Mouse (Mus musculus): Measurements from ENCODE around the gene Dctn3. TPM values are rescaled to one million over a fixed set of nuclear protein-coding genes. Genes with fewer than 3 reads are reported as not detected.
"Not testable (repeated sequence)": the region's sequence is repeated elsewhere in the genome, so short reads cannot be mapped to it uniquely, and the experiment has no call there.

Gene Dctn3
- total RNA-seq, 2 experiments from 2014 or later: 42.5 to 45.3 TPM

- DNase-seq (ENCODE audit: low spot score): not testable (repeated sequence)
Observed at GRCm38 (mm10) chr4:41700224-41700623, 22.7 kb downstream of the Dctn3 start.

- not testable (repeated sequence) for DNase-seq (ENCODE audit: low spot score)
Observed at GRCm38 (mm10) chr4:41699783-41700182, 23.2 kb downstream of the Dctn3 start, which contains the start of gene Il11ra1. Gene Il11ra1, plus strand, starts transcription at chr4:41699989.

GRCm38 (mm10) chr4:41698421-41699016 is 24.5 kb downstream of the Dctn3 start:
- DNase-seq (ENCODE audit: low spot score): peak; percentile 80

- peak; percentile 88 for DNase-seq (ENCODE audit: low spot score)
Observed at GRCm38 (mm10) chr4:41696930-41697841, 25.8 kb downstream of the Dctn3 start, which contains the start of gene Cntfr. Gene Cntfr, minus strand, starts transcription at chr4:41697089.

GRCm38 (mm10) chr4:41696452-41696851 is 26.5 kb downstream of the Dctn3 start:
- not testable (repeated sequence) for DNase-seq (ENCODE audit: low spot score)

- DNase-seq (ENCODE audit: low spot score): not testable (repeated sequence)
Observed at GRCm38 (mm10) chr4:41695800-41696199, 27.2 kb downstream of the Dctn3 start.

GRCm38 (mm10) chr4:41693511-41693910 is 29.5 kb downstream of the Dctn3 start:
- DNase-seq (ENCODE audit: low spot score): not testable (repeated sequence)

- not testable (repeated sequence) for DNase-seq (ENCODE audit: low spot score)
Observed at GRCm38 (mm10) chr4:41690014-41690413, 33.0 kb downstream of the Dctn3 start.

GRCm38 (mm10) chr4:41688562-41688961 is 34.4 kb downstream of the Dctn3 start:
- not testable (repeated sequence) for DNase-seq (ENCODE audit: low spot score)

- not testable (repeated sequence) for DNase-seq (ENCODE audit: low spot score)
Observed at GRCm38 (mm10) chr4:41685882-41686492, 37.0 kb downstream of the Dctn3 start.

- DNase-seq (ENCODE audit: low spot score): not testable (repeated sequence)
Observed at GRCm38 (mm10) chr4:41684931-41685453, 38.0 kb downstream of the Dctn3 start.

GRCm38 (mm10) chr4:41684131-41684930 is 38.6 kb downstream of the Dctn3 start:
- not testable (repeated sequence) for DNase-seq (ENCODE audit: low spot score)

- not testable (repeated sequence) for DNase-seq (ENCODE audit: low spot score)
Observed at GRCm38 (mm10) chr4:41683303-41683702, 39.7 kb downstream of the Dctn3 start.

GRCm38 (mm10) chr4:41682789-41683188 is 40.2 kb downstream of the Dctn3 start:
- DNase-seq (ENCODE audit: low spot score): no peak

- DNase-seq (ENCODE audit: low spot score): no peak
Observed at GRCm38 (mm10) chr4:41681947-41682346, 41.0 kb downstream of the Dctn3 start.

GRCm38 (mm10) chr4:41681176-41681575 is 41.8 kb downstream of the Dctn3 start:
- no peak for DNase-seq (ENCODE audit: low spot score)

GRCm38 (mm10) chr4:41679291-41679690 is 43.7 kb downstream of the Dctn3 start:
- DNase-seq (ENCODE audit: low spot score): no peak

GRCm38 (mm10) chr4:41678863-41679262 is 44.1 kb downstream of the Dctn3 start:
- no peak for DNase-seq (ENCODE audit: low spot score)

GRCm38 (mm10) chr4:41677006-41677629 is 45.9 kb downstream of the Dctn3 start:
- DNase-seq (ENCODE audit: low spot score): no peak
